Mouse (Mus musculus) cortical plate, adult 2 months (tissue): ENCODE measurements around the gene Astn2.

Experiments used
- CTCF ChIP-seq: fragments of 200-500 bp; IDR thresholded peaks from 2 replicates; pipeline ENCODE4 v1.5.1; 2011; ENCODE audit warnings: mild to moderate bottlenecking, control low read depth, low read length; ENCODE audit not compliant: insufficient read depth; ENCODE audit errors: extremely low read depth
- POLR2A ChIP-seq: fragments of 200-500 bp; IDR thresholded peaks from 2 replicates; pipeline ENCODE4 v1.6.1; 2011; ENCODE audit warnings: mild to moderate bottlenecking, low read length, control low read depth; ENCODE audit not compliant: insufficient read depth; ENCODE audit errors: extremely low read depth

DNA sequence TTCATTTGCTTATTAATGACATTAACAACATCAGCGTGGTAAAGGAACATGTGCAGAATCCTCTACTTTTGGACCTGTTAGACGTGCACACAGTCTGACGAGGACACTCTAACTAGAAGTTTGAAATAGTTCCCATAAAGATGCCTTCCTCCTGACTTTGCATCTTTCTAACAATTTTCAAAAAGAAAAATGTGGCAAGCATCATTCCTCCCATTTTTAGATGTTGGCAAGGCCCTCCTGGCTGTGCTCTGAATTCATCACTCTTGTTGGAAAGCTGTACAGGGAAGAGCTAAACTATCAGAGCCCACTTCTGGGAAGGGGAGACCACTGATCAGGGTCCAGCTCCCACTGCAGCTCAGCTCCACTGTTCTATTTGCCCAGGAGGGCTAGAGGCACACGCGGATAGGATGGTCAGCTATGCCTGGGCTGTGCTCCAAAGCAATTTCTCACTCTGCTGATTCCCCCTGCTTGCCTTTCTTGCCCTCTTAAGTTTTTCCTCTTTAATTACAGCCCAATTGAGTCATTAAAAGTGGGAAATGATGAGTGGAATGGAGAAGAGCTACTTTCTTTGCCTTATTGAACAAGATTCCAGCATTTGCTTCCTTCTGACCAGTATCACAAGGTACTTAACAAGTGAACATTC is 630.9 kb downstream of the Astn2 start:
- TF ChIP-seq POLR2A (no peak), CTCF (no peak)
